Mouse (Mus musculus) layer of hippocampus, adult 9-10 months (tissue): ENCODE measurements around the gene Traip.

Experiments used
- DNase-seq: peaks from one replicate; pipeline ENCODE4 v3.0.0; 2022; ENCODE audit warnings: low spot score

The Traip gene

GRCm38 (mm10) chr9:107934146-107934545, 15.8 kb upstream of the Traip start:
- no peak for DNase-seq

GRCm38 (mm10) chr9:107935374-107935773, 14.6 kb upstream of the Traip start, which contains the start of gene Camkv:
Camkv (plus strand) TSS chr9:107935674.
- no peak for DNase-seq

GRCm38 (mm10) chr9:107935790-107936214, 14.1 kb upstream of the Traip start:
- DNase-seq, result no peak

GRCm38 (mm10) chr9:107936215-107936822, 13.6 kb upstream of the Traip start:
- DNase-seq, result no peak

GRCm38 (mm10) chr9:107936831-107937230, 13.1 kb upstream of the Traip start:
- DNase-seq, result no peak

- DNase-seq, result no peak
Observed at GRCm38 (mm10) chr9:107947241-107948194, 2.4 kb upstream of the Traip start.

- no peak for DNase-seq
Observed at GRCm38 (mm10) chr9:107949184-107949921, 583 bp upstream of the Traip start.

- DNase-seq, result peak; percentile 77
Observed at GRCm38 (mm10) chr9:107950460-107951355, 772 bp downstream of the Traip start.

- no peak for DNase-seq
Observed at GRCm38 (mm10) chr9:107955613-107956289, 5.8 kb downstream of the Traip start.

- DNase-seq, result no peak
Observed at GRCm38 (mm10) chr9:107957141-107957540, 7.2 kb downstream of the Traip start.

GRCm38 (mm10) chr9:107959896-107960295, 10.0 kb downstream of the Traip start:
- DNase-seq, result no peak

- DNase-seq, result no peak
Observed at GRCm38 (mm10) chr9:107960928-107961327, 11.0 kb downstream of the Traip start.

GRCm38 (mm10) chr9:107961351-107961762, 11.4 kb downstream of the Traip start:
- DNase-seq, result no peak

GRCm38 (mm10) chr9:107961881-107962280, 11.9 kb downstream of the Traip start:
- peak; percentile 58 for DNase-seq

- no peak for DNase-seq
Observed at GRCm38 (mm10) chr9:107962916-107963315, 13.0 kb downstream of the Traip start.

GRCm38 (mm10) chr9:107963700-107964099, 13.8 kb downstream of the Traip start:
- no peak for DNase-seq

- no peak for DNase-seq
Observed at GRCm38 (mm10) chr9:107964681-107965080, 14.7 kb downstream of the Traip start.

- DNase-seq, result no peak
Observed at GRCm38 (mm10) chr9:107966676-107967075, 16.7 kb downstream of the Traip start.

GRCm38 (mm10) chr9:107967437-107967836, 17.5 kb downstream of the Traip start:
- DNase-seq, result no peak

- DNase-seq, result no peak
Observed at GRCm38 (mm10) chr9:107968531-107968930, 18.6 kb downstream of the Traip start.

- no peak for DNase-seq
Observed at GRCm38 (mm10) chr9:107970311-107970710, 20.4 kb downstream of the Traip start.
